Comparison of ENCODE assay signal across 25 mouse cellular contexts in genomic region chr10:24142735-24143134, GRCm38 (mm10). TPM values are rescaled to one million over a fixed set of nuclear protein-coding genes. Genes with fewer than 3 reads are reported as not detected.
DNase-seq lines count a peak whose midpoint lies in the region; ATAC-seq and TF ChIP-seq lines count a peak whose summit lies in the region.
"Had no signal": no experiment of that assay in that cellular context is flagged by ENCODE, and none has a peak within 500 bp of the region (broad histone marks: within the 10 kb centered on the region; RNA-seq: fewer than 3 reads in every experiment).

No protein-coding gene starts in this region.

- peaks cover 0 to 2% of the 10 kb centered on the region in 2 experiments; a peak in 2 of 4 replicates for H3K4me1 ChIP-seq in MEL (ENCODE audit: control insufficient read depth in 1 of 2, insufficient read depth in 2 of 2, low read length in 2 of 2)
- H3K4me1 ChIP-seq: embryonic facial prominence, embryonic 13.5 days; heart, embryonic 15.5 days; hindbrain, embryonic 10.5 days had no signal

- no peak for TF ChIP-seq EP300 in MEL (IDR thresholded peaks at IDR 0.05; ENCODE audit: low read depth in 1 of 2, low read length in 2 of 2)

- no peak overlapping the region for H3K4me3 ChIP-seq in MEL (ENCODE audit: control insufficient read depth in 1 of 2, insufficient read depth in 1 of 2, low read depth in 2 of 2, low read length in 2 of 2)
- no peak overlapping the region for H3K4me3 ChIP-seq in layer of hippocampus, adult 2 months
- H3K4me3 ChIP-seq: embryonic facial prominence, embryonic 13.5 days; gastrocnemius, adult 2 months; heart, embryonic 15.5 days; hindbrain, embryonic 10.5 days had no signal

- no peak for TF ChIP-seq RAD21 in MEL (IDR thresholded peaks at IDR 0.05; ENCODE audit: low read depth, low read length)

- H3K9ac ChIP-seq in MEL (ENCODE audit: control insufficient read depth, low read depth, low read length, poor library complexity, severe bottlenecking) = no peak overlapping the region
- H3K9ac ChIP-seq: embryonic facial prominence, embryonic 13.5 days; heart, embryonic 15.5 days; hindbrain, embryonic 14.5 days had no signal

- TF ChIP-seq POLR2A in MEL (IDR thresholded peaks at IDR 0.05; ENCODE audit: control insufficient read depth in 1 of 2, insufficient read depth in 1 of 2, low read depth in 1 of 2, low read length in 2 of 2, poor library complexity in 1 of 2) = no peak

- DNase-seq in A20 (ENCODE audit: low read depth, low spot score) (peak; percentile 35), MEL (ENCODE audit: low read depth, low spot score) (peak; percentile 65)
- no peak for DNase-seq in right cerebral cortex, postnatal 4 days
- no peak for DNase-seq in heart, adult 8-10 months (ENCODE audit: low spot score)
- no peak for DNase-seq in left cerebral cortex, adult 9 months (ENCODE audit: low spot score in 2 of 2)
- DNase-seq in layer of hippocampus, adult 2 months (ENCODE audit: low spot score in 2 of 2) = no peak
- DNase-seq: adrenal gland, adult 8-10 months; adrenal gland, postnatal 36 days; cerebellum, adult 11-12 months; cerebellum, adult 9-10 months; cerebellum, postnatal 25 days; gastrocnemius, adult 2 months; gastrocnemius, postnatal 36 days; heart, postnatal 14 days; kidney, adult 11 months had no signal

- peaks cover 0 to 3% of the 10 kb centered on the region in 2 experiments; a peak in 2 of 4 replicates for H3K36me3 ChIP-seq in MEL (ENCODE audit: control insufficient read depth in 1 of 2, insufficient read depth in 2 of 2, low read length in 2 of 2)
- H3K36me3 ChIP-seq: embryonic facial prominence, embryonic 13.5 days; heart, embryonic 15.5 days; hindbrain, embryonic 10.5 days had no signal

- TF ChIP-seq CTCF in MEL (IDR thresholded peaks at IDR 0.05 in 2 of 3, conservative IDR thresholded peaks at IDR 0.05 in 1 of 3; ENCODE audit: control insufficient read depth in 1 of 3, insufficient read depth in 1 of 3, low read depth in 2 of 3, low read length in 3 of 3, poor library complexity in 1 of 3, severe bottlenecking in 1 of 3) = no peak
- TF ChIP-seq CTCF in layer of hippocampus, adult 2 months (conservative IDR thresholded peaks at IDR 0.05) = no peak

- ATAC-seq in hematopoietic stem cell, adult 5-6 weeks (replicated peaks in 1 of 2; ENCODE audit: insufficient read depth in 1 of 2, low FRiP score in 2 of 2, low TSS enrichment in 1 of 2, low read depth in 1 of 2, poor library complexity in 2 of 2, severe bottlenecking in 2 of 2) = peak; percentile 65 to 78
- peak; percentile 59; the same call in 1 of the 2 replicates for ATAC-seq in monocyte, adult 5-6 weeks (replicated peaks; ENCODE audit: insufficient number of reproducible peaks, low FRiP score, low TSS enrichment, poor library complexity, severe bottlenecking)
- ATAC-seq: forebrain, embryonic 14.5 days had no signal

- no peaks in the 10 kb centered on the region for H3K9me3 ChIP-seq in MEL (replicated peaks; ENCODE audit: insufficient read depth, low read length)
- H3K9me3 ChIP-seq: embryonic facial prominence, embryonic 13.5 days; heart, embryonic 15.5 days; hindbrain, embryonic 10.5 days had no signal

- peaks cover 0 to 1% of the 10 kb centered on the region in 2 experiments for H3K27me3 ChIP-seq in MEL (ENCODE audit: control insufficient read depth in 1 of 2, insufficient read depth in 2 of 2, low read length in 2 of 2)
- H3K27me3 ChIP-seq: embryonic facial prominence, embryonic 13.5 days; heart, embryonic 15.5 days had no signal

- no peak overlapping the region for H3K27ac ChIP-seq in MEL (ENCODE audit: control insufficient read depth, low read depth, low read length)
- H3K27ac ChIP-seq in layer of hippocampus, adult 2 months = no peak overlapping the region
- H3K27ac ChIP-seq: embryonic facial prominence, embryonic 13.5 days; gastrocnemius, adult 2 months; heart, embryonic 15.5 days; hindbrain, embryonic 10.5 days; hindbrain, embryonic 14.5 days had no signal

- no peaks in the 10 kb centered on the region for H3K79me2 ChIP-seq in MEL (ENCODE audit: control insufficient read depth, insufficient read depth, low read length, poor library complexity)

TF ChIP-seq in MEL, 35 proteins besides CTCF, POLR2A, EP300 and RAD21:
- TF ChIP-seq USF1 (IDR thresholded peaks at IDR 0.05; ENCODE audit: low read depth, low read length) = no peak
- no peak for TF ChIP-seq MAFK (IDR thresholded peaks at IDR 0.05; ENCODE audit: borderline replicate concordance, low read depth, low read length)
- TF ChIP-seq ETS1 (IDR thresholded peaks at IDR 0.05; ENCODE audit: low read depth, low read length) = no peak
- TF ChIP-seq ZKSCAN1 (IDR thresholded peaks at IDR 0.05; ENCODE audit: low read depth, low read length) = no peak
- TF ChIP-seq KAT2A (conservative IDR thresholded peaks at IDR 0.05; ENCODE audit: low read depth, low read length) = no peak
- 0 out of 2 replicates have a peak, but pooled peaks have one; percentile 25 for TF ChIP-seq MYC (IDR thresholded peaks at IDR 0.05; ENCODE audit: low read depth, low read length)
- TF ChIP-seq MYB (IDR thresholded peaks at IDR 0.05; ENCODE audit: low read depth, low read length) = no peak
- TF ChIP-seq SIN3A (IDR thresholded peaks at IDR 0.05; ENCODE audit: low read length) = no peak
- TF ChIP-seq RCOR1 (IDR thresholded peaks at IDR 0.05; ENCODE audit: low read depth, low read length) = peak; percentile 57; the same call in 1 of the 2 replicates
- no peak for TF ChIP-seq TBP (IDR thresholded peaks at IDR 0.05; ENCODE audit: low read depth, low read length)

RNA-seq across cellular contexts. Expression of gene Stx7, which starts 6.4 kb away (rescaled TPM):
- total RNA-seq in MEL (2012; rRNA removed) = 32.6 and 36.1 TPM in 2 replicates
- 10 to 100 TPM in 1 of 2 experiments, not detected in 1; 37.7 TPM for polyA plus RNA-seq in MEL (2012; ENCODE audit: insufficient read depth in 1 of 2, insufficient read length in 2 of 2, low read depth in 1 of 2, low replicate concordance in 2 of 2, missing spikeins in 1 of 2)
- total RNA-seq in hematopoietic stem cell, adult 5-6 weeks (2017) = 38.7 and 44.2 TPM in 2 replicates
- 104 to 141 TPM (median 123 TPM) in 3 replicates for total RNA-seq in monocyte, adult 5-6 weeks (2017)
- 10 to 100 TPM; 41.3 to 54.2 (median 48.0) TPM for total RNA-seq in heart, adult 8-10 months (2022)
- 100 to 1,000 TPM; 131 to 136 TPM for total RNA-seq in layer of hippocampus, adult 2 months (2021)

RNA-seq across cellular contexts. Expression of gene Taar9, which starts 33.4 kb away (rescaled TPM):
- not detected in 2 replicates for total RNA-seq in MEL (2012; rRNA removed)
- not detected for polyA plus RNA-seq in MEL (2012; ENCODE audit: insufficient read depth in 1 of 2, insufficient read length in 2 of 2, low read depth in 1 of 2, low replicate concordance in 2 of 2, missing spikeins in 1 of 2)
- total RNA-seq in hematopoietic stem cell, adult 5-6 weeks (2017) = not detected in 2 replicates
- not detected in 3 replicates for total RNA-seq in monocyte, adult 5-6 weeks (2017)
- total RNA-seq in heart, adult 8-10 months (2022) = not detected
- total RNA-seq in layer of hippocampus, adult 2 months (2021) = not detected
- total RNA-seq: adrenal gland, adult 8-10 months; adrenal gland, postnatal 36 days; gastrocnemius, adult 2 months; gastrocnemius, postnatal 36 days; heart, postnatal 14 days had no signal
- polyA plus RNA-seq: brain, embryonic 14.5 days; C2C12; embryonic facial prominence, embryonic 13.5 days; forebrain, embryonic 14.5 days; heart, embryonic 11.5 days; heart, embryonic 15.5 days; hindbrain, embryonic 10.5 days; hindbrain, embryonic 14.5 days had no signal

RNA-seq across cellular contexts. Expression of gene Taar8c, which starts 41.0 kb away (rescaled TPM):
- not detected in 2 replicates for total RNA-seq in MEL (2012; rRNA removed)
- polyA plus RNA-seq in MEL (2012; ENCODE audit: insufficient read depth in 1 of 2, insufficient read length in 2 of 2, low read depth in 1 of 2, low replicate concordance in 2 of 2, missing spikeins in 1 of 2) = not detected
- total RNA-seq in hematopoietic stem cell, adult 5-6 weeks (2017) = not detected in 2 replicates
- total RNA-seq in monocyte, adult 5-6 weeks (2017) = not detected in 3 replicates
- not detected for total RNA-seq in heart, adult 8-10 months (2022)
- not detected for total RNA-seq in layer of hippocampus, adult 2 months (2021)
- total RNA-seq: adrenal gland, adult 8-10 months; adrenal gland, postnatal 36 days; gastrocnemius, adult 2 months; gastrocnemius, postnatal 36 days; heart, postnatal 14 days had no signal
- polyA plus RNA-seq: brain, embryonic 14.5 days; C2C12; embryonic facial prominence, embryonic 13.5 days; forebrain, embryonic 14.5 days; heart, embryonic 11.5 days; heart, embryonic 15.5 days; hindbrain, embryonic 10.5 days; hindbrain, embryonic 14.5 days had no signal

RNA-seq across cellular contexts. Expression of gene Taar8b, which starts 50.6 kb away (rescaled TPM):
- not detected in 2 replicates for total RNA-seq in MEL (2012; rRNA removed)
- polyA plus RNA-seq in MEL (2012; ENCODE audit: insufficient read depth in 1 of 2, insufficient read length in 2 of 2, low read depth in 1 of 2, low replicate concordance in 2 of 2, missing spikeins in 1 of 2) = not detected
- not detected in 2 replicates for total RNA-seq in hematopoietic stem cell, adult 5-6 weeks (2017)
- total RNA-seq in monocyte, adult 5-6 weeks (2017) = not detected in 3 replicates
- total RNA-seq in heart, adult 8-10 months (2022) = not detected
- total RNA-seq in layer of hippocampus, adult 2 months (2021) = not detected
- total RNA-seq: adrenal gland, adult 8-10 months; adrenal gland, postnatal 36 days; gastrocnemius, adult 2 months; gastrocnemius, postnatal 36 days; heart, postnatal 14 days had no signal
- polyA plus RNA-seq: brain, embryonic 14.5 days; C2C12; embryonic facial prominence, embryonic 13.5 days; forebrain, embryonic 14.5 days; heart, embryonic 11.5 days; heart, embryonic 15.5 days; hindbrain, embryonic 10.5 days; hindbrain, embryonic 14.5 days had no signal

Comparison
In these comparisons a context has a peak if more than half of its experiments do, and no peak if none do; other contexts are left out.
1. DNase-seq: peak in A20 (single experiment) and MEL (single experiment); none in right cerebral cortex, postnatal 4 days (single experiment), heart, adult 8-10 months (single experiment), left cerebral cortex, adult 9 months (0 of 2) and layer of hippocampus, adult 2 months (0 of 2).